Mouse (Mus musculus) heart, adult 2 months (tissue): ENCODE data around the gene Gtpbp4. TPM values are rescaled to one million over a fixed set of nuclear protein-coding genes. Genes with fewer than 3 reads are reported as not detected.
"Not testable (repeated sequence)": the region's sequence is repeated elsewhere in the genome, so short reads cannot be mapped to it uniquely, and the experiment has no call there.

ENCODE experiments used
- DNase-seq, 2 experiments: peaks; one replicate each; pipeline ENCODE4 v3.0.0; 2021
- H3K27ac ChIP-seq: fragments of 200-600 bp; 2 replicates; pipeline ENCODE4 v1.8.1; 2022
- H3K27me3 ChIP-seq: fragments of 200-500 bp; 2 replicates; pipeline ENCODE4 v1.6.1; 2012; ENCODE audit warnings: mild to moderate bottlenecking, low read length, inconsistent platforms, mixed read lengths; ENCODE audit not compliant: control insufficient read depth, insufficient read depth
- H3K36me3 ChIP-seq: fragments of 200-500 bp; 2 replicates; pipeline ENCODE4 v1.6.1; 2012; ENCODE audit warnings: low read length, inconsistent platforms; ENCODE audit not compliant: control insufficient read depth, insufficient read depth
- H3K4me1 ChIP-seq: fragments of 200-500 bp; 2 replicates; pipeline ENCODE4 v1.6.1; 2011; ENCODE audit warnings: low read length; ENCODE audit not compliant: control insufficient read depth, insufficient read depth
- H3K4me3 ChIP-seq: fragments of 200-600 bp; 2 replicates; pipeline ENCODE4 v1.8.1; 2022
- H3K79me2 ChIP-seq: fragments of 200-500 bp; replicated peaks from 2 replicates; pipeline ENCODE4 v1.6.1; 2012; ENCODE audit warnings: mild to moderate bottlenecking, inconsistent platforms, low read length, moderate library complexity, mixed read lengths; ENCODE audit not compliant: control insufficient read depth, insufficient read depth
- H3K9ac ChIP-seq: fragments of 200-500 bp; 2 replicates; pipeline ENCODE4 v1.6.1; 2012; ENCODE audit warnings: low read depth, mild to moderate bottlenecking, control low read depth, inconsistent platforms, low read length, mixed read lengths
- CTCF ChIP-seq: fragments of 200-600 bp; IDR thresholded peaks from 2 replicates; pipeline ENCODE4 v1.8.1; 2022; ENCODE audit warnings: antibody characterized with exemption, mild to moderate bottlenecking, moderate library complexity
- EP300 ChIP-seq: fragments of 200-500 bp; IDR thresholded peaks from 2 replicates; pipeline ENCODE4 v1.6.1; 2011; ENCODE audit warnings: low read depth, low read length, control low read depth; ENCODE audit not compliant: insufficient read depth
- POLR2A ChIP-seq: fragments of 200-500 bp; IDR thresholded peaks from 2 replicates; pipeline ENCODE4 v1.6.1; 2011; ENCODE audit warnings: mild to moderate bottlenecking, low read depth, low read length, control low read depth; ENCODE audit not compliant: insufficient read depth
- WGBS: fragments of 180-500 bp; shearing (Covaris S2); methylation state at CpG from one replicate; pipeline ENCODE4 v1.1.7; 2018; 5-methylcytosine and 5-hydroxymethylcytosine counted together
- intact Hi-C: fragments of 180-260 bp; cut with DNase I; formaldehyde crosslinking; loops from one replicate; pipeline ENCODE4 v1.15.1; 2025
- polyA plus RNA-seq: library from polyadenylated mRNA; depleted of rRNA; stranded (reverse); fragments of >200 nt; gene quantifications from 2 replicates; pipeline ENCODE4 v1.2.3, GENCODE M21; 2012
- total RNA-seq, 2 experiments: library from RNA; stranded (reverse); gene quantifications; 2 replicates each; pipeline ENCODE4 v1.2.3; 2021

The Gtpbp4 gene
- total and polyA plus RNA-seq, 3 experiments, result 7.1 to 37.9 (median 36.9) TPM

DNA sequence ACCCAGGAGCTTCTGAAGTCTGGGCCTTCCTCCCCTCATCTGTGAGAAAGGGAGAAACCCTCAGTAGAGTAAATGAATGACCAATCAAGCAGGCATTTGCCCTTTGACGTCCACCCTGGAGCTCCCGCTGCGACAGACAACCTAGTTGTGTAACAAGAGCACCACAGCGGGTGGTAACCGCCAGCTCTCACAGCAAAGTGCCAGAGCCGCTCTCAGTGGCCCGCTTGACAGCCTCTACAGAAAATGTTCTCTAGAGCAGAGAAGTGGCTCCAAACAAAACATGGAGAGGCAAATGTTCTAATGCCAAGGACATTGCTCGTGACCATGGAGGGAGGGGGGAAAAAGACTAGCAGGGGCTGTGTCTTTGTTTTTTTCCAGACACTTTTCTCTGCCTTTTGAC lies 21.3 kb upstream of the Gtpbp4 start:
- Histone ChIP-seq H3K4me1 (no peaks in the 10 kb centered on the region), H3K79me2 (no peaks in the 10 kb centered on the region), H3K4me3 (no peak overlapping the region), H3K9ac (no peak overlapping the region), H3K27me3 (no peaks in the 10 kb centered on the region), H3K36me3 (no peaks in the 10 kb centered on the region), H3K27ac (no peak overlapping the region)
- WGBS, result 30% methylated on average over 8 of the region's 8 CpGs
- DNase-seq, result peak in 1 of 2 experiments; percentile 16
- TF ChIP-seq EP300, result no peak
- no peak for TF ChIP-seq CTCF
- no peak for TF ChIP-seq POLR2A
- intact Hi-C loops, result no loop called here

DNA sequence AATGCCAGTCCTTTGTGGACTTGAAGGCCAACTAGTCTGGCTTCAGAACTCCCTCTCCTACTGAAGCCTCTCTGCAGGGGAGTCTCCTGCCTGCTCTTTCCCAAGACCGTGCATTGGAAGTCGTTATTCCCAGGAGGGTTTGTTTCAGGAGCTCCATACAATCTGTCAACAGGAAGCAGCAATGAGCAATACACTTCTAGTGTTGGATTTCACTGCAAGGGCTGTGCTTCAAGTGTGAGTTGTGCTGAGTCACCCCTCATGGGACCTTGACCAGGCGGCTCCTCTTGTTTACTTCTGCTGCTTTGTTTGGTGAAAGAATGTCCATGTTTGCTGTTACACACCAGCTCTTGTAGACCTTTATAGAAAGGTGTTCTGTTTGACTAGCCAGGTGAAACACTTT lies 18.5 kb upstream of the Gtpbp4 start:
- Histone ChIP-seq H3K9ac (no peak overlapping the region), H3K4me3 (no peak overlapping the region), H3K4me1 (no peaks in the 10 kb centered on the region), H3K27me3 (no peaks in the 10 kb centered on the region), H3K36me3 (no peaks in the 10 kb centered on the region), H3K27ac (no peak overlapping the region), H3K79me2 (no peaks in the 10 kb centered on the region)
- 15% methylated on average over 3 of the region's 3 CpGs for WGBS
- intact Hi-C loops, result no loop called here
- DNase-seq, result no peak
- TF ChIP-seq POLR2A (no peak), EP300 (no peak), CTCF (no peak)

DNA sequence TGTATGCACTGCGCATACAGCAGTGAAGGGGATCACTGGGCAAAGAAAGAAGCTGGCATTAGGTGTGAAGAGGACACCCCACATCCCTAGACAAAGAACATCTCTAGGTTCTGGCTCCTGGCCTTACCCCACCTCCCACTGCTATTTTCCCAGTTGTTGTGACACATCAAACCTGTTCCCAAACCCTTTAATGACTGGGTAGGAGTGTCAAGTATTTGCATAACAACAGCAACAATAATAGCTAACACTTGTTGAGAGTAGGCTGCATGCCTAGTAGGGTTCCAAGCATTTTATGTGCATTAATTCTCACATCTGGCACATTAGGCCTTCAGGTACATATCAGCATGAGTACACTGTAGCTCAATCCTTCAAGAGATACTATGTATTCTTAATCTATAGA lies 17.6 kb upstream of the Gtpbp4 start:
- intact Hi-C loops, result no loop called here
- Histone ChIP-seq H3K9ac (no peak overlapping the region), H3K27me3 (no peaks in the 10 kb centered on the region), H3K79me2 (no peaks in the 10 kb centered on the region), H3K4me3 (no peak overlapping the region), H3K4me1 (no peaks in the 10 kb centered on the region), H3K27ac (no peak overlapping the region), H3K36me3 (no peaks in the 10 kb centered on the region)
- TF ChIP-seq POLR2A (no peak), EP300 (no peak), CTCF (no peak)
- DNase-seq, result no peak
- 94% methylated on average over 1 of the region's 1 CpGs for WGBS

DNA sequence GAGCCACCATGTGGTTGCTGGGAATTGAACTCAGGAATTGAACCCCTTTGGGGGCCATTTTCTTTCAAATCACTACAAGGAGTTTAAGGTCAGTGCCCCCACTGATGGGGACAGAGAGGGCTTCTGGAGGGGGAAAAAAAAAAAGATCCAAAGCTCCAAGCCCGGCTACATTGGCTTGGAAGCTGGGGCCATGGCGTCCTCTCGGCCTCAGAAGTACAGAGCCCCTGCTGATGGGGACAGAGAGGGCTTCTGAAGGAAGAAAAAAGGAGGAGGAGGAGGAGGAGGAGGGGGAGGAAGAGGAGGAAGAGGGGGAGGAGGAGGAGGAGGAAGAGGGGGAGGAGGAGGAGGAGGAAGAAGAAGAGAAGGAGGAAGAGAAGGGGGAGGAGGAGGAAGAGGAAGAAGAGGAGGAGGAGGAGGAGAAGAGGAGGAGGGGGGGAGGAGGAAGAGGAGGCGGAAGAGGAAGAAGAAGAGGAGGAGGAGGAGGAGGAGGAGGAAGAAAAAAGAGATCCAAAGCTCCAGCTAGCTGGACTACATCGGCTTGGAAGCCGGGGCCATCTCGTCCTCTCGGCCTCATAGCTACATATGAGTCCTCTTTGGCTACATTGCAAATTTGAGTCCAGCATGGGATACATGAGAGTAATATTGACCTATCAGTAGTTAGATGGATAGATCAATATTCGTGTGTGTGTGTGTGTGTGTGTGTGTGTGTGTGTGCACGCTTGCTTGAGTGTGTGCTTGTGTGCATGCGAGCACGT lies 15.9 kb upstream of the Gtpbp4 start:
- TF ChIP-seq EP300, result no peak
- no peak for TF ChIP-seq POLR2A
- no peak for TF ChIP-seq CTCF
- Histone ChIP-seq H3K4me3 (no peak overlapping the region), H3K27ac (no peak overlapping the region), H3K9ac (no peak overlapping the region), H3K79me2 (no peaks in the 10 kb centered on the region), H3K4me1 (no peaks in the 10 kb centered on the region), H3K36me3 (no peaks in the 10 kb centered on the region), H3K27me3 (no peaks in the 10 kb centered on the region)
- 49% methylated on average over 12 of the region's 12 CpGs for WGBS
- intact Hi-C loops, result no loop called here
- DNase-seq, result peak; percentile 73 to 82

DNA sequence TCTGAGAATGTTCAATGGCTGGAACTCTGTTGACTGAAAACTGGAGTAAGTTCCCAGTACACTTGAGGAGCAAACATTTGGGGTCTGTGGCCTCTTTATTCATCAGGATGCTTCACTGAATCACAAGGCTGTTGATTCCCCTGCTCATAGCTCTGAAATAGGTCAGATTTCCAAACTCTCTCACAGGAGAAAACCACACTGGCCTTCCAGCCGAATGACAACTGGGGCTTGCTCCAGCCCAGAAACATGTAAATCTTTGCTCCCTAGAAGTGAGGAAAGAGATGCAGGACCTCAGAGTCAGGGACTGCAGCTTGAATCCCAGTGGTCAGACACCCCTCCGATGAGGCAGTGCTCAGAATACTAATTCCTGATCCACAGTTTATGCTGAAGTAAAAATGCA lies 7.4 kb upstream of the Gtpbp4 start:
- Histone ChIP-seq H3K4me3 (no peak overlapping the region), H3K9ac (no peak overlapping the region), H3K4me1 (no peaks in the 10 kb centered on the region), H3K27ac (no peak overlapping the region), H3K36me3 (no peaks in the 10 kb centered on the region), H3K27me3 (no peaks in the 10 kb centered on the region), H3K79me2 (no peaks in the 10 kb centered on the region)
- WGBS, result 79% methylated on average over 2 of the region's 2 CpGs
- TF ChIP-seq EP300 (no peak), POLR2A (no peak)
- intact Hi-C loops, result no loop called here
- no peak for DNase-seq

DNA sequence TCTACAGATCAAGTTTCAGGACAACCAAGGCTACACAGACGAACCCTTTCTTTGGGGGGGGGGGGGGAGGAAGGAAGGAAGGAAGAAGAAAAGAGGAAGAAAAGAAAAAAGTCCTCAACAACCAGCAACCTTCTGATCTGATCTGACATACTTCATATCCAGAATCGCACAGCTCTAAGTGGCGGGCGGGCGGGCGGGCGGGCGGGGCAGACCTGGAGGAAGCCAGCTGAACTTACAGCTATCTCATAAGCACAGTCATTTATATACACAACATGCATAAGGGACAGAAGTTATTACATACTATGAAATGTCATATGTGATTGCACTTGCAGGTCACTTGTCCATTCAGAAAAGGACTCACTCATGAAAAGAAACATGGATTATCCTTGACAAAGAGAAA lies 3.6 kb upstream of the Gtpbp4 start:
- intact Hi-C loops, result loop anchor here (5.0 kb wide), 2 partner anchors 148 to 278 kb away; partner anchors contain the start of gene Dip2c
- H3K4me3 ChIP-seq, result no peak overlapping the region
- TF ChIP-seq EP300 (no peak), CTCF (no peak), POLR2A (no peak)
- 0 out of 2 replicates have a peak, but pooled peaks cover 3% of the 10 kb centered on the region for H3K79me2 ChIP-seq
- no peak overlapping the region for H3K9ac ChIP-seq
- WGBS, result 80% methylated on average over 8 of the region's 8 CpGs
- peaks cover 4% of the 10 kb centered on the region for H3K4me1 ChIP-seq
- no peaks in the 10 kb centered on the region for H3K27me3 ChIP-seq
- no peak for DNase-seq
- H3K36me3 ChIP-seq, result peaks cover 5% of the 10 kb centered on the region; the same call in 1 of the 2 replicates
- H3K27ac ChIP-seq, result no peak overlapping the region

DNA sequence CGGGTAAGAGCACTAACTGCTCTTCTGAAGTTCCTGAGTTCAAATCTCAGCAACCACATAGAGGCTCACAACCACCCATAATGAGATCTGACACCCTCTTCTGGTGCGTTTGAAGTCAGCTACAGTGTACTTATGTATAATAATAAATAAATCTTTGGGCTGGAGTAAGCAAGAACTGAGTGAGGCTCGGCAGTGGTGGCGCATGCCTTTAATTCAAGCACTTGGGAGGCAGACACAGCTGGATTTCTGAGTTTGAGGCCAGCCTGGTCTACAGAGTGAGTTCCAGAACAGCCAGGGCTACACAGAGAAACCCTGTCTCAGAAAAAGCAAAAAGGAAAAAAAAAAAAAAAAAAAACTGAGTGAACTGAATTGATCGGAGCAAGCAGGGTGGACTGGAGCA lies 1.3 kb upstream of the Gtpbp4 start:
- H3K4me1 ChIP-seq, H3K9ac ChIP-seq, H3K4me3 ChIP-seq, H3K27me3 ChIP-seq, H3K79me2 ChIP-seq, H3K27ac ChIP-seq, H3K36me3 ChIP-seq, DNase-seq: not testable (repeated sequence)
- intact Hi-C loops, result loop anchor here (2.0 to 5.0 kb wide), 3 partner anchors 126 to 280 kb away; partner anchors contain the start of genes Dip2c and Wdr37
- 88% methylated on average over 5 of the region's 5 CpGs for WGBS
